Mouse (Mus musculus) thymus, postnatal 10 days (tissue): Measurements from ENCODE around the gene Ndufb6.

Experiments used
- DNase-seq, 2 experiments: peaks; one replicate each; pipeline ENCODE4 v3.0.0; 2021; ENCODE audit warnings: low spot score in 2 of 2

The Ndufb6 gene

GRCm38 (mm10) chr4:40254385-40255103 is 24.7 kb downstream of the Ndufb6 start:
- no peak for DNase-seq

- DNase-seq: no peak
These were observed 25.5 kb downstream of the Ndufb6 start for GRCm38 (mm10) chr4:40253766-40254165.

GRCm38 (mm10) chr4:40250984-40251383 is 28.2 kb downstream of the Ndufb6 start:
- DNase-seq: no peak

GRCm38 (mm10) chr4:40244035-40244434 is 35.2 kb downstream of the Ndufb6 start:
- no peak for DNase-seq

GRCm38 (mm10) chr4:40243006-40243405 is 36.2 kb downstream of the Ndufb6 start:
- DNase-seq: no peak

GRCm38 (mm10) chr4:40241928-40242327 is 37.3 kb downstream of the Ndufb6 start:
- no peak for DNase-seq

GRCm38 (mm10) chr4:40240272-40240744 is 38.9 kb downstream of the Ndufb6 start:
- no peak for DNase-seq

- DNase-seq: peak in 1 of 2 experiments; percentile 14
These were observed 39.6 kb downstream of the Ndufb6 start, which contains the start of gene Ddx58 for GRCm38 (mm10) chr4:40239409-40240271. TSS of gene Ddx58 (minus strand) at chr4:40239828.

- DNase-seq: peak; percentile 50 to 53
These were observed 40.5 kb downstream of the Ndufb6 start for GRCm38 (mm10) chr4:40238483-40239408.

GRCm38 (mm10) chr4:40236829-40237228 is 42.4 kb downstream of the Ndufb6 start:
- DNase-seq: peak in 1 of 2 experiments; percentile 21

- no peak for DNase-seq
These were observed 45.0 kb downstream of the Ndufb6 start for GRCm38 (mm10) chr4:40234256-40234655.

GRCm38 (mm10) chr4:40233062-40233664 is 46.1 kb downstream of the Ndufb6 start:
- DNase-seq: no peak

- DNase-seq: no peak
These were observed 49.5 kb downstream of the Ndufb6 start for GRCm38 (mm10) chr4:40229723-40230122.

GRCm38 (mm10) chr4:40227886-40228285 is 51.3 kb downstream of the Ndufb6 start:
- DNase-seq: no peak

GRCm38 (mm10) chr4:40227131-40227530 is 52.1 kb downstream of the Ndufb6 start:
- no peak for DNase-seq

GRCm38 (mm10) chr4:40226095-40226494 is 53.1 kb downstream of the Ndufb6 start:
- no peak for DNase-seq

- DNase-seq: no peak
These were observed 57.2 kb downstream of the Ndufb6 start for GRCm38 (mm10) chr4:40221876-40222585.

- DNase-seq: no peak
These were observed 58.0 kb downstream of the Ndufb6 start for GRCm38 (mm10) chr4:40221004-40221760.
